Mouse (Mus musculus): Measurements from ENCODE around the gene Mrpl27.
"Not testable (repeated sequence)": the region's sequence is repeated elsewhere in the genome, so short reads cannot be mapped to it uniquely, and the experiment has no call there.

DNA sequence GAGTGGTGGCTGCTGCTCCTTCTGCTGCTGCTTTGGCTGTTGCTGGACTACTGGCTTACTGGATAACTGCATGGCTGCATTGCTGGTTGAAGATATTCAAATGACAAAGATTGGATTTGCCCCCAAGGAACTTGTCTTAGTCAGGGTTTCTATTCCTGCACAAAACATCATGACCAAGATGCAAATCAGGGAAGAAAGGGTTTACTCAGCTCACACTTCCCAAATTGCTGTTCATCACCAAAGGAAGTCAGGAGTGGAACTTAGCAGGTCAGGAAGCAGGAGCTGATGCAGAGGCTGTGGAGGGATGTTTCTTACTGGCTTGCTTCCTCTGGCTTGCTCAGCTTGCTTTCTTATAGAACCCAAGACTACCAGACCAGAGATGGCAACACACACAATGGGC is 38.9 kb downstream of the Mrpl27 start:
- not testable (repeated sequence) for TF ChIP-seq CTCF, EP300 (IDR thresholded peaks at IDR 0.05; ENCODE audit: low read depth)

All from liver, postnatal 0 days (tissue).